Mouse (Mus musculus) heart, embryonic 10.5 days (tissue): ENCODE results near the gene Stox2. TPM values are rescaled to one million over a fixed set of nuclear protein-coding genes. Genes with fewer than 3 reads are reported as not detected.
A peak's percentile ranks its signal among the peaks of the same experiment; 100 is the strongest.

Source experiments
- DNase-seq: peaks from one replicate; pipeline ENCODE4 v3.0.0-alpha.2; 2017; ENCODE audit warnings: low spot score
- H3K27ac ChIP-seq: fragments of 300-500 bp; sonication (generic); 2 replicates; pipeline ENCODE4 v1.5.1; 2016; ENCODE audit warnings: mild to moderate bottlenecking
- H3K27me3 ChIP-seq: fragments of 300-500 bp; sonication (generic); 2 replicates; pipeline ENCODE4 v1.6.1; 2016; ENCODE audit warnings: mild to moderate bottlenecking; ENCODE audit not compliant: poor library complexity, insufficient read depth, severe bottlenecking
- H3K36me3 ChIP-seq: fragments of 300-500 bp; sonication (generic); 2 replicates; pipeline ENCODE4 v1.6.1; 2016; ENCODE audit warnings: mild to moderate bottlenecking, moderate library complexity
- H3K4me1 ChIP-seq: fragments of 300-500 bp; sonication (generic); 2 replicates; pipeline ENCODE4 v1.6.1; 2016; ENCODE audit warnings: mild to moderate bottlenecking
- H3K4me3 ChIP-seq: fragments of 300-500 bp; sonication (generic); 2 replicates; pipeline ENCODE4 v1.5.1; 2016; ENCODE audit warnings: mild to moderate bottlenecking, moderate library complexity
- H3K9me3 ChIP-seq: fragments of 300-500 bp; sonication (generic); 2 replicates; pipeline ENCODE4 v1.6.1; 2016; ENCODE audit warnings: mild to moderate bottlenecking, moderate library complexity
- WGBS: fragments of 180-500 bp; shearing (Covaris S2); methylation state at CpG from one replicate; pipeline ENCODE4 v1.1.7; 2016; 5-methylcytosine and 5-hydroxymethylcytosine counted together
- polyA plus RNA-seq: library from polyadenylated mRNA; unstranded; fragments of >200 nt; fragmentation: Nextera tagmentation; extraction: Ambion mirVana; gene quantifications from 2 replicates; pipeline ENCODE4 v1.2.1, GENCODE M21; 2016

Gene Stox2
- polyA plus RNA-seq, 1 experiment from 2014 or later: 7.5 TPM

- no peak overlapping the region for H3K27ac ChIP-seq
- WGBS: 68% methylated on average over 3 of the region's 3 CpGs
- no peaks in the 10 kb centered on the region for H3K27me3 ChIP-seq
- DNase-seq: no peak
- no peaks in the 10 kb centered on the region for H3K9me3 ChIP-seq
- H3K36me3 ChIP-seq: no peaks in the 10 kb centered on the region
- peaks cover 22% of the 10 kb centered on the region; the same call in 1 of the 2 replicates for H3K4me1 ChIP-seq
- no peak overlapping the region for H3K4me3 ChIP-seq
These were observed 168.0 kb downstream of the Stox2 start for GRCm38 (mm10) chr8:47278211-47278610.

- Histone ChIP-seq H3K4me3 (no peak overlapping the region), H3K4me1 (peaks cover 21% of the 10 kb centered on the region), H3K27me3 (no peaks in the 10 kb centered on the region), H3K27ac (no peak overlapping the region), H3K9me3 (no peaks in the 10 kb centered on the region), H3K36me3 (no peaks in the 10 kb centered on the region)
- WGBS: 80% methylated on average over 6 of the region's 6 CpGs
- no peak for DNase-seq
These were observed 177.2 kb downstream of the Stox2 start for GRCm38 (mm10) chr8:47268931-47269330.

- no peaks in the 10 kb centered on the region for H3K36me3 ChIP-seq
- WGBS: 70% methylated on average over 21 of the region's 21 CpGs
- H3K9me3 ChIP-seq: no peaks in the 10 kb centered on the region
- H3K4me3 ChIP-seq: no peak overlapping the region
- peaks cover 21% of the 10 kb centered on the region for H3K4me1 ChIP-seq
- no peaks in the 10 kb centered on the region for H3K27me3 ChIP-seq
- DNase-seq: no peak
- no peak overlapping the region for H3K27ac ChIP-seq
These were observed 177.9 kb downstream of the Stox2 start for GRCm38 (mm10) chr8:47268062-47268822.

- Histone ChIP-seq H3K27ac (no peak overlapping the region), H3K4me3 (no peak overlapping the region), H3K4me1 (peaks cover 17% of the 10 kb centered on the region), H3K27me3 (no peaks in the 10 kb centered on the region), H3K9me3 (no peaks in the 10 kb centered on the region), H3K36me3 (no peaks in the 10 kb centered on the region)
- 87% methylated on average over 17 of the region's 17 CpGs for WGBS
- no peak for DNase-seq
These were observed 182.9 kb downstream of the Stox2 start for GRCm38 (mm10) chr8:47263070-47263843.

GRCm38 (mm10) chr8:47260751-47261474, 185.2 kb downstream of the Stox2 start:
- DNase-seq: no peak
- 35% methylated on average over 12 of the region's 12 CpGs for WGBS

GRCm38 (mm10) chr8:47250832-47251231, 195.3 kb downstream of the Stox2 start:
- DNase-seq: no peak
- Histone ChIP-seq H3K4me3 (no peak overlapping the region), H3K27me3 (no peaks in the 10 kb centered on the region), H3K9me3 (no peaks in the 10 kb centered on the region), H3K4me1 (peaks cover 18% of the 10 kb centered on the region; the same call in 1 of the 2 replicates), H3K27ac (no peak overlapping the region), H3K36me3 (no peaks in the 10 kb centered on the region)
- 73% methylated on average over 3 of the region's 4 CpGs for WGBS

More at GRCm38 (mm10) chr8:47260751-47261474, 185.2 kb downstream of the Stox2 start:
- Histone ChIP-seq H3K4me3 (no peak overlapping the region), H3K4me1 (peaks cover 12% of the 10 kb centered on the region; the same call in 1 of the 2 replicates), H3K36me3 (no peaks in the 10 kb centered on the region), H3K9me3 (no peaks in the 10 kb centered on the region), H3K27ac (0 out of 2 replicates have a peak overlapping the region, but pooled peaks have one; percentile 42), H3K27me3 (no peaks in the 10 kb centered on the region)

- Histone ChIP-seq H3K27me3 (no peaks in the 10 kb centered on the region), H3K4me3 (no peak overlapping the region), H3K27ac (no peak overlapping the region), H3K4me1 (peaks cover 46% of the 10 kb centered on the region), H3K9me3 (no peaks in the 10 kb centered on the region), H3K36me3 (no peaks in the 10 kb centered on the region)
- DNase-seq: no peak
- WGBS: 80% methylated on average over 4 of the region's 4 CpGs
These were observed 201.0 kb downstream of the Stox2 start for GRCm38 (mm10) chr8:47245116-47245515.

- Histone ChIP-seq H3K36me3 (no peaks in the 10 kb centered on the region), H3K27ac (no peak overlapping the region), H3K9me3 (no peaks in the 10 kb centered on the region), H3K4me3 (no peak overlapping the region), H3K4me1 (peaks cover 43% of the 10 kb centered on the region), H3K27me3 (no peaks in the 10 kb centered on the region)
- 87% methylated on average over 15 of the region's 15 CpGs for WGBS
- DNase-seq: no peak
These were observed 202.0 kb downstream of the Stox2 start for GRCm38 (mm10) chr8:47244202-47244601.

- Histone ChIP-seq H3K27me3 (no peaks in the 10 kb centered on the region), H3K4me3 (no peak overlapping the region), H3K9me3 (no peaks in the 10 kb centered on the region), H3K36me3 (no peaks in the 10 kb centered on the region), H3K27ac (no peak overlapping the region), H3K4me1 (peaks cover 40% of the 10 kb centered on the region)
- no peak for DNase-seq
- 77% methylated on average over 12 of the region's 12 CpGs for WGBS
These were observed 202.5 kb downstream of the Stox2 start for GRCm38 (mm10) chr8:47243631-47244030.

GRCm38 (mm10) chr8:47243016-47243630, 203.0 kb downstream of the Stox2 start:
- no peaks in the 10 kb centered on the region for H3K27me3 ChIP-seq
- no peaks in the 10 kb centered on the region for H3K9me3 ChIP-seq
- H3K4me3 ChIP-seq: peak overlapping the region; percentile 36
- H3K4me1 ChIP-seq: peaks cover 37% of the 10 kb centered on the region
- WGBS: 54% methylated on average over 8 of the region's 8 CpGs
- no peaks in the 10 kb centered on the region for H3K36me3 ChIP-seq
- no peak for DNase-seq
- no peak overlapping the region for H3K27ac ChIP-seq

GRCm38 (mm10) chr8:47242207-47243004, 203.8 kb downstream of the Stox2 start:
- Histone ChIP-seq H3K36me3 (no peaks in the 10 kb centered on the region), H3K4me1 (peaks cover 41% of the 10 kb centered on the region), H3K9me3 (no peaks in the 10 kb centered on the region), H3K4me3 (peak overlapping the region; percentile 36), H3K27ac (0 out of 2 replicates have a peak overlapping the region, but pooled peaks have one; percentile 29), H3K27me3 (no peaks in the 10 kb centered on the region)
- DNase-seq: peak; percentile 86
- 44% methylated on average over 17 of the region's 17 CpGs for WGBS
